Mouse (Mus musculus): Measurements from ENCODE around the gene Zfp651. TPM values are rescaled to one million over a fixed set of nuclear protein-coding genes. Genes with fewer than 3 reads are reported as not detected.

Gene Zfp651
- polyA plus RNA-seq, 1 experiment: 47.0 TPM

DNA sequence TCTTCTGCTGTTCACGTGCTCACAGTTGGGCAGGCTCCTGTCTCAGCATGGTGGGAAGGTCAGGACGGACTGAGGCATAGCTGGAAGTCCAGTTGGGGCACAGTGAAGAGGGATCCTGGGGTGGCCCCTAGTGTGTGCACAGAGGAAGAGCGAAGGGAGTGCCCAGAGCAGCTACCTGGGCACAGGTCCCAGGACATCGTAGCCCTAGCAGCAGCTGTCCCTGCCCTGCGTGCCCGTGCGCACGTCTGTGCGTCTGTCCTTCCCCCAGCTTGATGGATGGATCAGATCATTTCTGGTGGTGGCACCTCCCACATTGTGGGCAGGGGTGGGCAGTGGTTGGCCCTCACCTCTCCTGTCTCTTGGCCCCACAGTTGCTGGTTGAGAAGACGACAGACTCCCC, 3.1 kb downstream of the Zfp651 start:
- Histone ChIP-seq H3K4me2 (ENCODE audit: low read depth) (no peak overlapping the region), H3K4me3 (no peak overlapping the region), H3K79me2 (ENCODE audit: control insufficient read depth, insufficient read depth) (no peaks in the 10 kb centered on the region), H3K36me3 (ENCODE audit: control insufficient read depth, insufficient read depth) (peaks cover 3% of the 10 kb centered on the region), H3ac (ENCODE audit: control insufficient read depth, insufficient read length) (no peak overlapping the region), H3K27me3 (ENCODE audit: control insufficient read depth, insufficient read depth, insufficient read length) (no peaks in the 10 kb centered on the region)
- TF ChIP-seq POLR2AphosphoS2 (IDR thresholded peaks at IDR 0.05; ENCODE audit: insufficient read length, low read depth) (peak; percentile 16), USF1 (IDR thresholded peaks at IDR 0.05; ENCODE audit: low read depth) (no peak)

DNA sequence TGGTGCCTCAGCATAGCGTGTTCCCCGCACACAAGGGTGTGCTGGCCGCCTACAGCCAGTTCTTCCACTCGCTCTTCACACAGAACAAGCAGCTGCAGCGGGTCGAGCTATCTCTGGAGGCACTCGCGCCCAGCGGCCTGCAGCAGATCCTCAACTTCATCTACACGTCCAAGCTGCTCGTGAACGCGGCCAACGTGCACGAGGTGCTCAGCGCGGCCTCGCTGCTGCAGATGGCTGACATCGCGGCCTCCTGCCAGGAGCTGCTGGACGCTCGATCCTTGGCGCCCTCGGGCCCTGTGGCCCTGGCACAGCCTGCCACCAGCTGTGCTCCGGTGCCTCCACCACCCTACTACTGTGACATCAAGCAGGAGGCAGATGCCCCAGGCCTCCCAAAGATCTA, 3.6 kb downstream of the Zfp651 start:
- H3K4me3 ChIP-seq: no peak overlapping the region
- no peak for TF ChIP-seq SRF (IDR thresholded peaks at IDR 0.05; ENCODE audit: control insufficient read depth, insufficient read length, low read depth)
- peak; percentile 18 for TF ChIP-seq POLR2A (IDR thresholded peaks at IDR 0.05; ENCODE audit: insufficient read length, low read depth)
- TF ChIP-seq E2F4 (IDR thresholded peaks at IDR 0.05; ENCODE audit: insufficient read depth): no peak
- TF ChIP-seq MYOG (IDR thresholded peaks at IDR 0.05; ENCODE audit: control insufficient read depth in 1 of 3, insufficient read depth in 1 of 3, insufficient read length in 2 of 3, low read depth in 2 of 3): no peak
- TF ChIP-seq USF1 (IDR thresholded peaks at IDR 0.05; ENCODE audit: low read depth): no peak
- H3K79me2 ChIP-seq (ENCODE audit: control insufficient read depth, insufficient read depth): no peaks in the 10 kb centered on the region
- H3ac ChIP-seq (ENCODE audit: control insufficient read depth, insufficient read length): no peak overlapping the region
- peaks cover 3% of the 10 kb centered on the region for H3K36me3 ChIP-seq (ENCODE audit: control insufficient read depth, insufficient read depth)
- no peaks in the 10 kb centered on the region for H3K27me3 ChIP-seq (ENCODE audit: control insufficient read depth, insufficient read depth, insufficient read length)
- no peak overlapping the region for H3K4me2 ChIP-seq (ENCODE audit: low read depth)

GRCm38 (mm10) chr9:121763716-121764115, 4.6 kb downstream of the Zfp651 start:
- TF ChIP-seq POLR2AphosphoS2 (IDR thresholded peaks at IDR 0.05; ENCODE audit: insufficient read length, low read depth) (peak; percentile 3), SRF (IDR thresholded peaks at IDR 0.05; ENCODE audit: control insufficient read depth, insufficient read length, low read depth) (no peak), POLR2A (IDR thresholded peaks at IDR 0.05; ENCODE audit: insufficient read length, low read depth) (no peak), REST (IDR thresholded peaks at IDR 0.05; ENCODE audit: insufficient read depth, insufficient read length) (no peak), MYOD1 (IDR thresholded peaks at IDR 0.05; ENCODE audit: control insufficient read depth in 1 of 3, insufficient read length in 2 of 3, low read depth in 2 of 3) (no peak), MAX (IDR thresholded peaks at IDR 0.05; ENCODE audit: low read depth) (no peak)
- Histone ChIP-seq H3ac (ENCODE audit: control insufficient read depth, insufficient read length) (no peak overlapping the region), H3K4me3 (no peak overlapping the region), H3K4me2 (ENCODE audit: low read depth) (no peak overlapping the region), H3K36me3 (ENCODE audit: control insufficient read depth, insufficient read depth) (peaks cover 3% of the 10 kb centered on the region), H3K79me2 (ENCODE audit: control insufficient read depth, insufficient read depth) (no peaks in the 10 kb centered on the region), H3K27me3 (ENCODE audit: control insufficient read depth, insufficient read depth, insufficient read length) (no peaks in the 10 kb centered on the region)

DNA sequence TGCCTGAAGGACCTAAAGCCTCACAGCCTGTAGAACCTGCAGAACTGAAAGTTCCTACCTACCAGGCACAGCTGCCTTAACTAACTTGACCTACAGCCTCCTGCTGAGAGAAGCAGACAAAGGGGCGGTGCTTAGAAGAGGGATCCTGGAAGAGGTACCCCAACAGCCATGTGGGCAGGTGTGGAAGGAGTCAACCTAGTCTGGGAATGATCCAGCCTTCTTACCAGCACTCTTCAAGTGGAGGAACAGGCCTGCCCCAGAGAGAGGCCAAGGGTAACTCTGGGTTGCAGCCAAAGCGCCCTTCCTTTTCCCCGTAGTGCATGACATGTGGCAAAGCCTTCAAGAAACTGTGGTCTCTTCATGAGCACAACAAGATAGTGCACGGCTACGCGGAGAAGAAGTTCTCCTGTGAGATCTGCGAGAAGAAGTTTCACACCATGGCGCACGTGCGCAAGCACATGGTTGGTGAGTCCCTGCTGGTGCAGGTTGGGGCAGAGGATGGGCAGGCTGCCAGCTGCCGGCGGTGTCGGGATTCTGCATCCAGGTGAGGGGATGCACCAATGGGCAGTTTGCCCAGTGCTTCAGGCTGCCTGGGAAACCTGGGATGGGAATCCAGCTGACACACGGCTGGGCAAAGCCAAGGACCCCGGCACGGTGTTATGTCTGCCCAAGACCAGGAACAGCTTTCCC, 6.2 kb downstream of the Zfp651 start:
- Histone ChIP-seq H3K4me3 (no peak overlapping the region), H3K36me3 (ENCODE audit: control insufficient read depth, insufficient read depth) (peaks cover 3% of the 10 kb centered on the region), H3K27me3 (ENCODE audit: control insufficient read depth, insufficient read depth, insufficient read length) (no peaks in the 10 kb centered on the region), H3K4me2 (ENCODE audit: low read depth) (no peak overlapping the region), H3ac (ENCODE audit: control insufficient read depth, insufficient read length) (no peak overlapping the region), H3K79me2 (ENCODE audit: control insufficient read depth, insufficient read depth) (no peaks in the 10 kb centered on the region)
- TF ChIP-seq POLR2A (IDR thresholded peaks at IDR 0.05; ENCODE audit: insufficient read length, low read depth) (no peak), SRF (IDR thresholded peaks at IDR 0.05; ENCODE audit: control insufficient read depth, insufficient read length, low read depth) (no peak), POLR2AphosphoS2 (IDR thresholded peaks at IDR 0.05; ENCODE audit: insufficient read length, low read depth) (no peak), CEBPB (IDR thresholded peaks at IDR 0.05; ENCODE audit: insufficient read depth, poor library complexity, severe bottlenecking) (no peak), MYOD1 (IDR thresholded peaks at IDR 0.05; ENCODE audit: control insufficient read depth in 1 of 3, insufficient read length in 2 of 3, low read depth in 2 of 3) (no peak)

- H3ac ChIP-seq (ENCODE audit: control insufficient read depth, insufficient read length): no peak overlapping the region
- no peaks in the 10 kb centered on the region for H3K36me3 ChIP-seq (ENCODE audit: control insufficient read depth, insufficient read depth)
- no peak overlapping the region for H3K4me2 ChIP-seq (ENCODE audit: low read depth)
- no peaks in the 10 kb centered on the region for H3K79me2 ChIP-seq (ENCODE audit: control insufficient read depth, insufficient read depth)
- H3K4me3 ChIP-seq: no peak overlapping the region
- no peaks in the 10 kb centered on the region for H3K27me3 ChIP-seq (ENCODE audit: control insufficient read depth, insufficient read depth, insufficient read length)
- TF ChIP-seq E2F4 (IDR thresholded peaks at IDR 0.05; ENCODE audit: insufficient read depth): no peak
These were observed 13.3 kb downstream of the Zfp651 start for GRCm38 (mm10) chr9:121772412-121772811.

DNA sequence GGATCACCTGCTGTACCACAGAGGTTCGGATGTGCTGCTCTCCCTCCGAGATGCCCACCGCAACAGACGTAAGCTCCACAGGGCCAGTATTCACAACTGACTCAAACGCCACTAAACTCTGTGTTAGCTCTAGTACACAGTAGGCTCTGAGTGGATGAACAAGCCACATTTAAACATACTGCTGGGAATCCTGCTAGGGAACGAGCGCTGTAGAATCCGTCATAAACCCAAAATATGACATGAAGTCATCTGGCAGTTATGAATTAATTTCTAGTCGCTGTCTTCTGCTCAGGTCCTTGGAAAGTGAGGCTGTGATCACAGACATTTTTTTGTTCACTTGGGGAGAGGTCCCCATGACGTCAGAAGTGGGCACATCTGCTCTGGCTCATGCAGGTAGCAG, 16.8 kb downstream of the Zfp651 start:
- H3K36me3 ChIP-seq (ENCODE audit: control insufficient read depth, insufficient read depth): no peaks in the 10 kb centered on the region
- H3K4me3 ChIP-seq: no peak overlapping the region
- H3ac ChIP-seq (ENCODE audit: control insufficient read depth, insufficient read length): no peak overlapping the region
- H3K4me2 ChIP-seq (ENCODE audit: low read depth): peak overlapping the region; percentile 76
- H3K27me3 ChIP-seq (ENCODE audit: control insufficient read depth, insufficient read depth, insufficient read length): no peaks in the 10 kb centered on the region
- no peak for TF ChIP-seq REST (IDR thresholded peaks at IDR 0.05; ENCODE audit: insufficient read depth, insufficient read length)
- H3K79me2 ChIP-seq (ENCODE audit: control insufficient read depth, insufficient read depth): peaks cover 9% of the 10 kb centered on the region

Data from myocyte (in vitro differentiated cells).